Mouse (Mus musculus) thymus, adult 2 months (tissue): ENCODE results near the gene C1s2. TPM values are rescaled to one million over a fixed set of nuclear protein-coding genes. Genes with fewer than 3 reads are reported as not detected.
"Not testable (repeated sequence)": the region's sequence is repeated elsewhere in the genome, so short reads cannot be mapped to it uniquely, and the experiment has no call there.

Experiments
- DNase-seq: peaks from one replicate; pipeline ENCODE4 v3.0.0; 2021
- H3K27ac ChIP-seq: fragments of 200-500 bp; 2 replicates; pipeline ENCODE4 v1.5.1; 2012; ENCODE audit warnings: low read length, control low read depth; ENCODE audit not compliant: control insufficient read depth, insufficient read depth
- H3K27me3 ChIP-seq: fragments of 200-500 bp; 2 replicates; pipeline ENCODE4 v1.6.1; 2012; ENCODE audit warnings: mild to moderate bottlenecking, low read length, moderate library complexity, mixed read lengths; ENCODE audit not compliant: control insufficient read depth, insufficient read depth
- H3K36me3 ChIP-seq: fragments of 200-500 bp; 2 replicates; pipeline ENCODE4 v1.6.1; 2012; ENCODE audit warnings: mild to moderate bottlenecking, low read length, moderate library complexity; ENCODE audit not compliant: control insufficient read depth, insufficient read depth
- H3K4me1 ChIP-seq: fragments of 200-500 bp; replicated peaks from 2 replicates; pipeline ENCODE4 v1.6.1; 2012; ENCODE audit warnings: low read length; ENCODE audit not compliant: control insufficient read depth, insufficient read depth
- H3K4me3 ChIP-seq: fragments of 200-500 bp; 2 replicates; pipeline ENCODE4 v1.5.1; 2012; ENCODE audit warnings: mild to moderate bottlenecking, low read length, control low read depth, moderate library complexity; ENCODE audit not compliant: control insufficient read depth, insufficient read depth
- CTCF ChIP-seq: fragments of 200-500 bp; IDR thresholded peaks from 2 replicates; pipeline ENCODE4 v1.5.1; 2012; ENCODE audit warnings: mild to moderate bottlenecking, control low read depth, low read length, moderate library complexity, borderline replicate concordance; ENCODE audit not compliant: control insufficient read depth, poor library complexity, insufficient read depth; ENCODE audit errors: extremely low read depth
- POLR2A ChIP-seq: fragments of 200-500 bp; IDR thresholded peaks from 2 replicates; pipeline ENCODE4 v1.6.1; 2012; ENCODE audit warnings: mild to moderate bottlenecking, low read length, control low read depth, moderate library complexity; ENCODE audit not compliant: control insufficient read depth, poor library complexity, insufficient read depth; ENCODE audit errors: extremely low read depth
- WGBS: fragments of 180-500 bp; shearing (Covaris S2); methylation state at CpG from one replicate; pipeline ENCODE4 v1.1.7; 2018; 5-methylcytosine and 5-hydroxymethylcytosine counted together
- polyA plus RNA-seq: library from polyadenylated mRNA; depleted of rRNA; stranded (reverse); fragments of >200 nt; gene quantifications from 2 replicates; pipeline ENCODE4 v1.2.3, GENCODE M21; 2012; rRNA removed

The C1s2 gene
- 0.08 and 0.13 TPM in 2 replicates for polyA plus RNA-seq

DNA sequence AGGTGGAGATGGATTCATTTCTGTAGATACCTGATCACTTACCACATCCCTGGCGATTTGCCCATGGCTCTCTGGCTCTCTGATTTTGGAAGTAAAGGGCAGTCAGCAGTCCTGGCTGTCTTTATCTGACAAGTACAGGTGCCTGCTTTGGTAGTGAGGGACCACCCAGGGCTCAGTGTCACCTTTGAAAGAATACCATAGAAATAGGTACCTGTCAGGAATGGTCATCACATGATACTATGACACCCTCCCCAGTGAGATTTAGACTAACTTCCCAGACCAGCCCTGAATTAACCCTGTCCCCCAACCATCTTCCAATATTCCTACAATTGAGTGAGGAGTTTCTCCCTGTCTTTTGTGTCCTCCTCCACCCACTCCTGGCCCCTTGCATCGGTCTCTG, at the start of gene C1s2:
C1s2 (minus strand) TSS at position 101 of the 400 bp plus-strand sequence.
- H3K27me3 ChIP-seq, H3K4me3 ChIP-seq, H3K36me3 ChIP-seq, H3K27ac ChIP-seq, DNase-seq, H3K4me1 ChIP-seq: not testable (repeated sequence)
- 89% methylated on average over 2 of the region's 2 CpGs for WGBS

DNA sequence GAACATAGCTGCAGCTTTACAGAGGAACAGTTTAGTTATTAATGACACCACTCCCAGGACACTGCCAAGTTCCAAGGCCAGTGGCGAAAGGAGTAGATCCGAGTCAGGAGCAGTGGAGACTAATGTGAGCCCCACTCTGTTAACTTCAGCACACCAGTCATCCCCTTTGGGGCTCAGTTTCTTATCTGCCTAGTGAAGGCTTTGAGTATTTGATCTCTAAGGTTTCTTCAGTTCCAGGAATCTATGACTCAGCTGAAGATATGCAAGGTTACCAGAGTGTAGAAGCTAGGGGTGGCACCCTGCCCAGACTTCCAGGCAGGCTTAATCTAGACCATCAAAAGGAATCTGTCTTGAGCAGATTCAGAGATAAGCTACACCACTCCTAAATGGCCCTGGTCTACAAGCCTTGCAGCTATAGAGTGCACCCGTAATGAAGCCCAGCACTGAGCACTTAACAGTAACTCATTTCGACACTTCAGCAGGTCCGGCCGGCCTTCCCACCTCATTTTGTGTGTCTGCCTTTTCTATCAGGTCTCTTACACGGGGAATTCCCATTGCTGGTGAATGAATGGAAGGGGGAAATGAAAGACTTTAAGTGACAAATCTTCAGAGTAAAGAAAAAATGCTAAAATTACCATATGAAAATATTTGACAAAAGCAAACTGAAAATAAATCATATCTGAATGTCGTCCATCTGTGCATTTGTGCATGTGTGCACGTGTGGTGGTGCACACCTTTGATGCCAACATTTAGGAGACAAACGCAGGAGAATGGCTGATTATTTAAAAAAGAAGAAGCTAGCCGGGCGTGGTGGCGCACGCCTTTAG, 47.9 kb upstream of the C1s2 start:
- H3K27ac ChIP-seq: no peak overlapping the region
- peaks cover 7% of the 10 kb centered on the region for H3K4me1 ChIP-seq
- DNase-seq: no peak
- no peak for TF ChIP-seq POLR2A
- TF ChIP-seq CTCF: no peak
- H3K36me3 ChIP-seq: no peaks in the 10 kb centered on the region
- H3K27me3 ChIP-seq: no peaks in the 10 kb centered on the region
- WGBS: 62% methylated on average over 14 of the region's 14 CpGs
- no peak overlapping the region for H3K4me3 ChIP-seq

- H3K4me3 ChIP-seq, H3K27ac ChIP-seq, DNase-seq, H3K4me1 ChIP-seq, H3K27me3 ChIP-seq, H3K36me3 ChIP-seq: not testable (repeated sequence)
- 74% methylated on average over 6 of the region's 6 CpGs for WGBS
Measured at GRCm38 (mm10) chr6:124682291-124682690, 46.4 kb upstream of the C1s2 start.

GRCm38 (mm10) chr6:124679486-124679885, 43.6 kb upstream of the C1s2 start:
- no peak for TF ChIP-seq CTCF
- no peak for TF ChIP-seq POLR2A
- DNase-seq: no peak
- H3K36me3 ChIP-seq: no peaks in the 10 kb centered on the region
- no peak overlapping the region for H3K27ac ChIP-seq
- no peaks in the 10 kb centered on the region for H3K4me1 ChIP-seq
- H3K4me3 ChIP-seq: no peak overlapping the region
- no peaks in the 10 kb centered on the region for H3K27me3 ChIP-seq
- 96% methylated on average over 3 of the region's 3 CpGs for WGBS

- Histone ChIP-seq H3K36me3 (no peaks in the 10 kb centered on the region), H3K27ac (no peak overlapping the region), H3K4me1 (no peaks in the 10 kb centered on the region), H3K4me3 (no peak overlapping the region), H3K27me3 (no peaks in the 10 kb centered on the region)
- WGBS: 98% methylated on average over 7 of the region's 7 CpGs
- no peak for TF ChIP-seq POLR2A
- no peak for TF ChIP-seq CTCF
- no peak for DNase-seq
Measured at GRCm38 (mm10) chr6:124678769-124679168, 42.9 kb upstream of the C1s2 start.

GRCm38 (mm10) chr6:124676171-124676570, 40.3 kb upstream of the C1s2 start:
- H3K36me3 ChIP-seq: no peaks in the 10 kb centered on the region
- no peak for DNase-seq
- H3K27me3 ChIP-seq: no peaks in the 10 kb centered on the region
- no peak overlapping the region for H3K4me3 ChIP-seq
- TF ChIP-seq CTCF: no peak
- TF ChIP-seq POLR2A: no peak
- H3K4me1 ChIP-seq: peaks cover 6% of the 10 kb centered on the region
- no peak overlapping the region for H3K27ac ChIP-seq
- WGBS: 92% methylated on average over 6 of the region's 6 CpGs

DNA sequence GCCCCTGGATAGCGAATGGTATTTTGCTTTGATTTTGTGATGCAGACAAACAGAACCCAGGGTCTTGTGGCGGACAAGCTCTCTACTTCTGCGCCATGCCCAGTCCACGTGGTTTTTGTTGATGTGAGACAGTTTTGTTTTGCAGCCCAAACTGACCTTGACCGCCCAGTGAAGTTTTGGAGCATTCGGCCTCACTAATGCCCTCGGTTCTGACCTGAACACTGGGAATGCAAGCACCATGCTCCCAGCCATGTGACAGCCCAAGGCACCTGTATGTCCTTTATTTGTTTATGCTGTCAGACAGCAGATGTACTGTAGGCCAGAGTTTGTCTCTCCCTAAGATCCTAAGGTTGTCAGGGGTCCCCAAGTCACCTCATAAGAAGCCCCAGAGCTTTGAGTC, 38.7 kb upstream of the C1s2 start:
- DNase-seq: no peak
- no peak for TF ChIP-seq POLR2A
- H3K36me3 ChIP-seq: no peaks in the 10 kb centered on the region
- WGBS: 99% methylated on average over 7 of the region's 7 CpGs
- no peak overlapping the region for H3K4me3 ChIP-seq
- no peak overlapping the region for H3K27ac ChIP-seq
- H3K27me3 ChIP-seq: no peaks in the 10 kb centered on the region
- peaks cover 6% of the 10 kb centered on the region for H3K4me1 ChIP-seq
